Comparison of ENCODE assay signal across 16 mouse cellular contexts in the genomic region with DNA sequence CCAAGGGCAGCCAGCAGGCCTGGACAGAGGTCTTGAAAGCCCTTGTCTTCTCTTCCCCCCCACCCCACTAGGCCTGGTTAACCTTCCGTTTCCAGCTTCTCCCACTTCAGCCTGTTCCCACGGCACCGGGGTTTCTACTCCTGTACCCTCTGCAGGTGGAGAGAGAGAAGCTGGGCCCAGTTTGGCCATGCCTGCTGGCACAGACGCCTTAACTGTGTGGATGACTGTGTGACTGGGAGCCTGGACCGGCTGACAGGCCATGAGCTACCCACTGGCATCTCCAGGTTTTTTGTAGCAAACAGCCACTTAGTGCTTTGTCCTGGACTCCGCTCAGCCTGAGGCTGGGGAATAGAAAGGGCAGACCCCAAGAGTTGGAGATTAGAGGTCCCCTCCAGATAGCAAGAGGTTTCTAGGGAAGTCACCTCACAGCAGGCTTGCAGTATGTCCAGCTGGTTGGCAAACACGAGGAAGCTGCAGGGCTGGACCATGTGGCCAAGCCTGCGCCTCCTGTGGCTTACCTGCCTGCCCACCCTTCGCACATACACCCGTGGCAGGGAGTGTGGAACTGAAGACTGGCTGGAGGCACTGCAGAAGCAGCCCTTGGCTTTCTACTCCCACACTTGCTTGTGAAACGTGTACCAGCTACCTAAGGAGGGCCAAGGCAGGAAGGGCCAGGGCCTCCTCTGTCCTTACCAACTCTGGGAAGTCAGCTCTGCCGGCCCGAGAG. TPM values are rescaled to one million over a fixed set of nuclear protein-coding genes. Genes with fewer than 3 reads are reported as not detected.
"Had no signal": no experiment of that assay in that cellular context is flagged by ENCODE, and none has a peak within 500 bp of the region (broad histone marks: within the 10 kb centered on the region; RNA-seq: fewer than 3 reads in every experiment).

No protein-coding gene starts in this region.

- DNase-seq: kidney, postnatal 36 days; layer of hippocampus, adult 9-11 months; layer of hippocampus, postnatal 36 days; liver; liver, embryonic 13.5 days; liver, postnatal 0 days; lung, postnatal 14 days; thymus, postnatal 4 days had no signal

- ATAC-seq: liver, postnatal 0 days had no signal

- H3K4me1 ChIP-seq: liver, embryonic 13.5 days; lung, embryonic 15.5 days; midbrain, embryonic 15.5 days; neural tube, embryonic 12.5 days had no signal

- H3K27me3 ChIP-seq: limb, embryonic 12.5 days; liver, embryonic 13.5 days; lung, embryonic 15.5 days; megakaryocyte, embryonic 14.5 days; midbrain, embryonic 15.5 days; neural tube, embryonic 12.5 days had no signal

- H3K4me3 ChIP-seq: limb, embryonic 12.5 days; liver, embryonic 13.5 days; lung, embryonic 15.5 days; megakaryocyte, embryonic 14.5 days; midbrain, embryonic 15.5 days; neural tube, embryonic 12.5 days had no signal

- H3K4me2 ChIP-seq: limb, embryonic 12.5 days; liver, embryonic 13.5 days; lung, embryonic 15.5 days; midbrain, embryonic 15.5 days; neural tube, embryonic 12.5 days had no signal

- H3K9me3 ChIP-seq: limb, embryonic 12.5 days; liver, embryonic 13.5 days; lung, embryonic 15.5 days; megakaryocyte, embryonic 14.5 days; midbrain, embryonic 15.5 days; neural tube, embryonic 12.5 days had no signal

- H3K27ac ChIP-seq: kidney, postnatal 0 days; limb, embryonic 12.5 days; liver, embryonic 13.5 days; lung, embryonic 15.5 days; macrophage; midbrain, embryonic 15.5 days; neural tube, embryonic 12.5 days; stomach, postnatal 0 days had no signal

- H3K9ac ChIP-seq: limb, embryonic 12.5 days; liver, embryonic 13.5 days; liver, postnatal 0 days; lung, embryonic 15.5 days; midbrain, embryonic 15.5 days; neural tube, embryonic 12.5 days had no signal

RNA-seq across cellular contexts. Expression of gene A3galt2, which starts 3.0 kb away (rescaled TPM):
- polyA plus RNA-seq: liver, embryonic 13.5 days; liver, postnatal 0 days; macrophage; stomach, postnatal 0 days had no signal
